Comparison of ENCODE assay signal across 9 mouse cellular contexts in the genomic region with DNA sequence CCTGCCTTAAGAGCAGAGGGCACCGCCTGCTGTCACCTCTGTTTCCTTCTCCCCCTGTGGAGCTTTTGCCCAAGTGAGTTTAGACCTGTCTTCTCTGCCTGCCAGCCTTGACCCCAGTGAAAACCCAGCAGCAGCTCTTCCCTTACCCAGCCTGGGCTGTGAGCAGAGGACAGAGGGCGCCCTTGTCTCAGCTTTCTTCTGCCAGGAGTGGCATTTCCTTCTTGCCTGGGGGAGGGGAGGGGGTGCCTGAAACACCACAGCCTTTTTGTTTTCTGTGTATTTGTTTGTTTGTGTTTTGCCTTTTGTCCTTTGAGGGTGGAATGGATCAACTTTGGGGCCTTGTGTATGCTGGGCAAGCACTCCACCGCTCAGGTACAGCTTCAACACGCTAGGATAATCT. TPM values are rescaled to one million over a fixed set of nuclear protein-coding genes. Genes with fewer than 3 reads are reported as not detected.
DNase-seq lines count a peak whose midpoint lies in the region; ATAC-seq lines count a peak whose summit lies in the region.
"Had no signal": no experiment of that assay in that cellular context is flagged by ENCODE, and none has a peak within 500 bp of the region (broad histone marks: within the 10 kb centered on the region; RNA-seq: fewer than 3 reads in every experiment).

No protein-coding gene starts in this region.

- peak; percentile 88 for DNase-seq in heart, adult 11 months
- no peak for DNase-seq in heart, postnatal 36 days
- DNase-seq in midbrain, embryonic 10.5 days (ENCODE audit: low spot score): no peak
- DNase-seq in kidney, adult 9 months: peak; percentile 62
- peak; percentile 68 for DNase-seq in thymus, postnatal 14 days
- no peak for DNase-seq in ovary, postnatal 10 days (ENCODE audit: low spot score)

- 74% methylated on average over 4 of the region's 4 CpGs for WGBS in midbrain, embryonic 10.5 days
- WGBS in midbrain, embryonic 15.5 days: 83% methylated on average over 4 of the region's 4 CpGs

- H3K27me3 ChIP-seq in midbrain, embryonic 10.5 days (ENCODE audit: low read depth, poor library complexity, severe bottlenecking): no peaks in the 10 kb centered on the region
- no peaks in the 10 kb centered on the region for H3K27me3 ChIP-seq in midbrain, embryonic 15.5 days (replicated peaks)
- H3K27me3 ChIP-seq: midbrain, embryonic 12.5 days had no signal

- intact Hi-C loops in heart, postnatal 36 days (cut with DNase I): no loop called here

- no peak overlapping the region for H3K4me3 ChIP-seq in midbrain, embryonic 10.5 days
- H3K4me3 ChIP-seq in midbrain, embryonic 15.5 days: no peak overlapping the region
- H3K4me3 ChIP-seq: midbrain, embryonic 12.5 days had no signal

- H3K4me1 ChIP-seq in midbrain, embryonic 10.5 days: no peaks in the 10 kb centered on the region
- H3K4me1 ChIP-seq in midbrain, embryonic 15.5 days: no peaks in the 10 kb centered on the region
- H3K4me1 ChIP-seq: midbrain, embryonic 12.5 days had no signal

- H3K36me3 ChIP-seq in midbrain, embryonic 10.5 days: peaks cover 56% of the 10 kb centered on the region
- H3K36me3 ChIP-seq in midbrain, embryonic 15.5 days (replicated peaks): no peaks in the 10 kb centered on the region

- no peaks in the 10 kb centered on the region for H3K9me3 ChIP-seq in midbrain, embryonic 10.5 days (replicated peaks)
- no peaks in the 10 kb centered on the region for H3K9me3 ChIP-seq in midbrain, embryonic 15.5 days
- H3K9me3 ChIP-seq: midbrain, embryonic 12.5 days had no signal

- H3K9ac ChIP-seq in midbrain, embryonic 15.5 days: no peak overlapping the region
- H3K9ac ChIP-seq: midbrain, embryonic 12.5 days had no signal

- no peak for ATAC-seq in midbrain, embryonic 15.5 days (replicated peaks)
- ATAC-seq in megakaryocyte progenitor cell, adult 5-6 weeks (replicated peaks; ENCODE audit: poor library complexity): no peak

- no peak overlapping the region for H3K4me2 ChIP-seq in midbrain, embryonic 15.5 days
- H3K4me2 ChIP-seq: midbrain, embryonic 12.5 days had no signal

- H3K27ac ChIP-seq in midbrain, embryonic 10.5 days (replicated peaks): peak overlapping the region; percentile 28; the same call in 1 of the 2 replicates
- H3K27ac ChIP-seq in midbrain, embryonic 15.5 days: no peak overlapping the region
- H3K27ac ChIP-seq: midbrain, embryonic 12.5 days had no signal

RNA-seq across cellular contexts. Expression of a gene that starts 50.9 kb away (rescaled TPM):
- 10 to 100 TPM; 12.9 to 15.3 TPM for total RNA-seq in heart, postnatal 36 days (2021)
- 25.3 and 26.0 TPM in 2 replicates for polyA plus RNA-seq in midbrain, embryonic 10.5 days (2016; fragmentation: Nextera tagmentation; extraction: Ambion mirVana)
- 9.6 and 9.8 TPM in 2 replicates for polyA plus RNA-seq in midbrain, embryonic 15.5 days (2015; fragmentation: Nextera tagmentation; extraction: Ambion mirVana)
- total RNA-seq in megakaryocyte progenitor cell, adult 5-6 weeks (2015): 30.1 and 36.6 TPM in 2 replicates
- total RNA-seq in megakaryocyte progenitor cell, adult 5-6 weeks (2017): 67.0 and 68.6 TPM in 2 replicates

Comparison
In these comparisons a context has a peak if more than half of its experiments do, and no peak if none do; other contexts are left out.
1. DNase-seq: peak in heart, adult 11 months (single experiment), kidney, adult 9 months (single experiment) and thymus, postnatal 14 days (single experiment); none in heart, postnatal 36 days (0 of 2), midbrain, embryonic 10.5 days (single experiment) and ovary, postnatal 10 days (single experiment).